Mouse (Mus musculus) lung, postnatal 4 days (tissue): Measurements from ENCODE around the gene Prr13.
A peak's percentile ranks its signal among the peaks of the same experiment; 100 is the strongest.

ENCODE experiments used
- DNase-seq, 2 experiments: peaks; one replicate each; pipeline ENCODE4 v3.0.0; 2021

The Prr13 gene

DNA sequence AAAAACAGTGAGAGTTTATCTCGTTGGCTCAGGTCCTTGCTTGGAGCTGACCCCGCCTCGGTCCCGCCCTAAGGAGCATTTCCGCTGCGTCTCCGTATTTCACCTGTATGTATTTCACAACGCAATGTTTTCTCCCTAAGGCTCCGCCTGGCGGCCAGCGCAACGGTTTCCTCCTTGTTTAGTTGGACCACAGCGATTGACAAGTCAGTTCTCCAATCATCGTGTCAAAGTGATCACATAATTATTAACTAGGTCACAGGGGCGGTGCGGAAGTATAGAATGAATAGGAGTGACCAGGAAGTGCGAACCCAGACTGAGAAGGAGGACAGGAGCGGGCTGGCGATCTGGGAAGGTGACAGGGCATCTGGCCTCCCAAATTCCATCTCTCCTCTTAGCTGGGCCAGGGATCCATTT is at the start of gene Prr13:
Gene Prr13 (plus strand): TSS at position 125 of the 414 bp plus-strand sequence.
- DNase-seq = peak; percentile 93 to 95

GRCm38 (mm10) chr15:102409286-102409685 is 49.5 kb upstream of the Prr13 start:
- DNase-seq = no peak

GRCm38 (mm10) chr15:102411077-102411476 is 47.8 kb upstream of the Prr13 start:
- DNase-seq = no peak

- DNase-seq = no peak
These were observed 45.1 kb upstream of the Prr13 start for GRCm38 (mm10) chr15:102413687-102414086.

- DNase-seq = no peak
These were observed 41.3 kb upstream of the Prr13 start for GRCm38 (mm10) chr15:102417524-102417923.

DNA sequence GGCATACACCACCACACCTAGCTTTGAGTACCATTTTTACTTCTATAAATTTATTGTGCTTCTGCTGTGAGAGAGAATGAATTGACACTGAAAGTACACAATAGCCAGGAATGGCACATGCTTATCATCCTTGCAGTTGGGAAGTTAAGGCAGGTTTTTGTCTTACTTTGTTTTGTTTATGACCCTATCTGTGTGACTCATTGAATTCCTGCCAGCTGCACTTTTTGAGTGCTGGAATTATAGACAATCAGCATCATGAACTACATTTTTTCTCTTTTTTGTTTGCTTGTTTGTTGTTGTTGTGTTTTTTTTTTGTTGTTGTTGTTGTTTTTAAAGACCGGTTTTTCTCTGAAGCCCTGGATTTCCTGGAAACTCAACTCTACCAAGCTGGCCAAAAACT is 37.8 kb upstream of the Prr13 start:
- DNase-seq = no peak

DNA sequence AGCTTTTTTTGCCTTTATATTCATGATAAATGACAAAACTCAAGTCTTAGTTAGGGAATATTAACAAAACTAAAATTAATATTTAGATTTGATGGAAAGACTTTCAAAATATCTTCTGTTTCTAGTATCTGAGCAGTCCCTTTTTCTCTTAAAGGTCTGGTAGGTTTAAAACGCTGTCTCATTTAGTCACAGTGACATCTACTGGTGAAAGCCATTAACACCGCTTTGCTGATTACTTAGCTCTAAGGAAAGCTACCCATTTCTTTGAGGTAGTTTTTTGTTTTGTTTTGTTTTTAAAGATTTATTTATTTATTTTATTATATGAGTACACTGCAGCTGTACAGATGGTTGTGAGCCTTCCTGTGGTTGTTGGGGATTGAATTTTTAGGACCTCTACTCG is 37.4 kb upstream of the Prr13 start:
- peak in 1 of 2 experiments; percentile 48 for DNase-seq

GRCm38 (mm10) chr15:102423602-102424240 is 35.1 kb upstream of the Prr13 start:
- no peak for DNase-seq

DNA sequence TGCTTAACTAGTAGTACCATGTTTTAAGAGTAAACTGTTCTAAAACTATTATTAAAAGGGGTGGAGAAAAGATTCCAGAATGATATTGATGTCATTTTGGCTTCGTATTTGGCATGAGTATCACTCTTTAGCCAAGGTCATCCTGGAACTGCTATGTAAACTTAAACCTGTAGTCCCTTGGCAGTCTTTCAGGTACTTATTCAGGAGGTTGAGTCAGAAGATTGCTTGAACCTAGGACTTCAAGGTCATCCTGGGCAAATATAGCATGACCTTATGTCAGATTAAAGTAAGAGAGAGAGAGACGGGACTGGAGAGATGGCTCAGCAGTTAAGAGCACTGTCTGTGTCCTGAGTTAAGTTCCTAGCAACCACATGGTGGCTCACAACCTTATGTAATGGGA is 34.2 kb upstream of the Prr13 start:
- no peak for DNase-seq

DNA sequence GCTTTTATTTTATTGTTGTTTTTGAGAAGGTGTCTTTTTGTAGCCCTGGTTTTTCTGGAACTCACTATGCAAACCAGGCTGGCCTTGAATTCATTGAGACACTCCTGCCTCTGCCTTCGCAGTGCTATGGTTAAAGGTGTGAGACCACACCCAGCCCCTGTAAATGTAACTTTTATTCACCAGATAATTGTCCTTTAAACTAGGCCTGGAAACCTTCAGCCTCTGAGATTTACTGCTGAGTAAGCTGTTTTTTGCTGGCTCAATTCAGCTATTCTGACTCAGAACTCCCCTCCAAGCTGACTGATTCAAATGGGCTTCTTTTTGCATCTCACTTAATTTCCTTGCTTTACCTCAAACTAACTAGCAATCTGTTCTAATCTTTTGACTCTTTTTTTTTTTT is 31.9 kb upstream of the Prr13 start:
- DNase-seq = no peak

GRCm38 (mm10) chr15:102432046-102432445 is 26.8 kb upstream of the Prr13 start:
- DNase-seq = no peak

GRCm38 (mm10) chr15:102433173-102433572 is 25.7 kb upstream of the Prr13 start:
- DNase-seq = no peak

DNA sequence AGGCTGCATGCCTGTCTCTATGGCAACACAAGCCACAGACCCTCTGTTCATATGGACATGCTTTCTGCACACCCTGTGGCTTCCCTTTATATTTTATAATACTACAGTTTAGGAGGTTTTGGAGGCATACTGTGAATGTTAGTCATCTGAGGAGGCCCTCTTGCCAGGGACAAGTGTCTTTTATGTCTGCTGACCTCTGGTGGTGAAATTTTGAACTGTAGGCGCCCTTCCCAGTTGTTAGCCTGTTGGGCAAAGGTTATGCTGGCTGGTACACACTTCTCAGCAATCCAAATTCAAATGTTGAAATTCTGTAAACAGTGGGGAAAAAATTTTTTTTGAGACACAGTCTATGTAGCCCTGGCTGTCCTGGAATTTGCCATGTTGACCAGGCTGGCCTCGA is 16.3 kb upstream of the Prr13 start:
- peak; percentile 71 to 88 for DNase-seq

GRCm38 (mm10) chr15:102445146-102445545 is 13.7 kb upstream of the Prr13 start, which contains the start of gene Amhr2:
Gene Amhr2, plus strand, starts transcription at chr15:102445367.
- no peak for DNase-seq

DNA sequence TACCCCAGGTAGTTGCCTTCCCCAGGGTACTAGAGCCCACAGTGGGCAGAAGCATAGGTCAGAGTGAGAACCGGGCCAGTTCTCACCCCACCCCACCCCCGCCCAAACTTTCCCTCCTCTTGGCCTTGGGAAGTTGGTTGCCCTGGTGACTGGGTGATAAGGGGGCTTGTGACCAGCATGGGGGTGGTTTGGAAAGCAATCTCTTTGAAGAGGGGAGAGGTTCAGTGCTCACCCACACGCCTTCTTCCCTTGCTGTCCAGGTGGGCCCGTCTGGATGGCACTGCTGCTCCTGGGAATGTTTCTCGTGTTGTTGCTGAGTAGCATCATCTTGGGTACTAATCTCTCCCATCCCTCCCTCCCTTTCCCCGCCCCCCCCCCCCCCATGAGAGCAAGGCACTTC is 12.4 kb upstream of the Prr13 start:
- DNase-seq = no peak

DNA sequence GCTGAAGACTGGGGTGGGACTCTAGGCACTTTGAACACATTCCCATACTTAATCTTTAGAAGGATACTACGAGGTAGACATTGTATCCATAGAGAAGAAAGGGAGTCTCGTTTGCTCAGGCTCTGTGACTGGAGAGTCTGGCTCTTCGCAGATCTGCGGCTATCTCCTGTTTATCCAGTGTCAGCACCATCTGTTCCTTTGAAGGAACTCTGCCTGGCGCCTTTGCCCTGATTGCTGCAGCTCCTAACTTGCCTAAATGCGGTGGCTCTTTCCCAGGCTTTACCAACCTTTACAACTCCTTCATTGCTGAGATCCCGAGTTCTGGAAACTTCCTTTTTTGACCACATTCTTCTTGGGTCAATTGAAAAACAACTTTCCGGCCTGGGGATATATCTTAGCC is 9.5 kb upstream of the Prr13 start:
- no peak for DNase-seq

GRCm38 (mm10) chr15:102450928-102451327 is 7.9 kb upstream of the Prr13 start:
- DNase-seq = no peak

DNA sequence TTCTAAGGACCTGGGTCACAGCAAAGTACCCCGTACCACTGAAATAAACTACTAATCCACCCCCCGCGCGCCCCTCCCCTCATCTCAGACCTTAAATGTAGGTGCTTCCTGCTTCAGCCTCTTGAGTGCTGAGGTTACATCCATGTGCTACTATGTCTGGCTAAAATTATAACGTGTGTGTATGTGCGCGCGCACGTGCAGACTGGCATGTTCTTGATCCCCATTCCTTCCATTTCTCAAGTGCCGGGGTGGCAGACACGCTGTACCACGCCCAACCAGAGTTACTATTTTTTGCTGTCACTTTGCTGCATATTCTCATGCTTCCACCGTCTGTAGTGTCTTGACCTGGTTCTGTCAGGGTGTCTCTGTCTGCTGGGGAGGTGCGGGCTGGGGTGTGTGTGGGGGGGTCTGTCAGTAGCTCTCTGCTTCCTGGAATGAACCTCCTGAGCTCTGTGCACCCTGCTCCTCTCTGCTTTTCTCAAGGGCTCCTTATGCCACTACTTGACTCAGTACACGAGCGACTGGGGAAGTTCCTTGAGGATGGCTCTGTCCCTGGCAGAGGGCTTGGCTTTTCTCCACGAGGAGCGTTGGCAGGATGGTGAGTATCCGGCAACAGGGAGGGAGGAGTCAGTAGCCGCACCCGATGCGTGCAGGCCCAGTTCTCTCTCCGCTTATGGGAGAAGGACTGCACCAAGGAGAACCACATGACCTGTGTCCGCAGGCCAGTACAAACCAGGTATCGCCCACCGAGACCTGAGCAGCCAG is 7.0 kb upstream of the Prr13 start:
- DNase-seq = peak; percentile 33 to 60

- peak in 1 of 2 experiments; percentile 31 for DNase-seq
These were observed 2.8 kb upstream of the Prr13 start for GRCm38 (mm10) chr15:102455993-102456392.

DNA sequence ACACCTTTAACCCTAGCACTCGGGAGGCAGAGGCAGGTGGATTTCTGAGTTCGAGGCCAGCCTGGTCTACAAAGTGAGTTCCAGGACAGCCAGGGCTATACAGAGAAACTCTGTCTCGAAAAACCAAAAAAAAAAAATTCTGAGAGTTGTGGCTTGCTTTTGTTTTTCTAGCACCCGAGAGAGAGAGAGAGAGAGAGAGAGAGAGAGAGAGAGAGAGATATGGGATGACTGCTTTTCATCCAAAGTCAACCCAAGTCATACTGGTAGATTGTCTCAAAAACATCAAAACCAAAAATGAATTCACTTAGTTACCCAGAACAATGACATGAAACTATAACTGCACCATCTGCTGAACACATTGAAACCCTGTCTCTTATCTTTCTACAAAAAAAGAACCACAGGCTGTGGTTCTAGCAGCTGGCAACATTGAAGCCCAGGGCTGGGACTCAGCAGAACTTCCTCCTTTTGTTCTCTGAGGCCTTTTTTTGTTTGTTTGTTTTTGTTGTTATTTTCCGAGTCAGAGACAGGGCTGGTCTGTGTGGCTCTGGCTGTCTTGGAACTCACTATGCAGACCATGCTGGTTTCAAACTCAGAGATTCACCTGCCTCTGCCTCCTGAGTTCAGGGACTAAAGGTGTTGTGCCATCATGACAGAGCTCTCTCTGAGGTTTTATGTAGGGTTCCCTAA is 635 bp upstream of the Prr13 start:
- no peak for DNase-seq

GRCm38 (mm10) chr15:102459381-102459780 is 553 bp downstream of the Prr13 start:
- no peak for DNase-seq

DNA sequence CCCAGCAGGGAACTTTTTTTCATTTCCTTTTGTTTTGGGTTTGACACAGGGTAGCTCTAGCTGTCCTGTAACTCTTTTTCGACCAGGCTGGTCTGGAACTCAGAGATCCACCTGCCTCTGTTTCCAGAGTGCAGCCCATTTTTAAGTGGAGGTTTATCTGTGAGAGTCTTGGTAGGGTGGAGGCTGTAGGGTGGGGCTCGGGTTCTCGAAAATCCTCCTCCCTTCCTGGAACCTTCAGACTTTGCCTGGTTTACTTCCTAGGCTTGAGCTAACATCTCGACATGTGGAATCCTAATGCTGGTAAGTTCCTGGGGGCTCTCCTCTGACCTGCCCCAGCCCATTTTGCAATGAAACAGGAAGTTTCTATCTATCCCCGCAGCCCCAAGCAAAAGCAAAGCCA is 1.0 kb downstream of the Prr13 start:
- no peak for DNase-seq

DNA sequence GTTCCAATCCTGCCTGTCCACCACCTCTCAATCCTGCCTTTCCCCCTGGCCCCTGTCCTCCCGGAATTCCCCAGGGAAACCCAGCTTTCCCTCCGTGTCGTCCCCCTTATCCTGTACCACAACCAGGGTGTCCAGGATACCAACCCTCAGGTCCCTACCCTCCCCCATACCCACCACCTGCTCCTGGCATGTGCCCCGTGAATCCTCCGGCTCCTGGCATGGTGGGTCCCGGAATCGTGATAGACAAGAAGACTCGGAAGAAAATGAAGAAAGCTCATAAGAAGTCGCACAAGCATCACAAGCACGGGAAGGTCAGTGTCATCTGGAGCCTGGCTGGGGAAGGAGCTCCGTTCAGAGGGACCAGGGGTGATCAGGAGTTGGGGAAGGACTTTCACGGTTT is 1.6 kb downstream of the Prr13 start:
- no peak for DNase-seq

GRCm38 (mm10) chr15:102460971-102461370 is 2.1 kb downstream of the Prr13 start:
- DNase-seq = no peak
